Mouse (Mus musculus) retina, embryonic 14.5 days (tissue): ENCODE data around the gene Gm12184.
"Not testable (repeated sequence)": the region's sequence is repeated elsewhere in the genome, so short reads cannot be mapped to it uniquely, and the experiment has no call there.

Source experiments
- DNase-seq: peaks from one replicate; pipeline ENCODE4 v3.0.0-alpha.2; 2015; ENCODE audit warnings: low spot score

Gm12184 gene

GRCm38 (mm10) chr11:48822768-48823512 is 3.5 kb downstream of the Gm12184 start:
- no peak for DNase-seq

- DNase-seq, result not testable (repeated sequence)
Observed at GRCm38 (mm10) chr11:48821299-48821698, 5.2 kb downstream of the Gm12184 start.

GRCm38 (mm10) chr11:48820308-48820674 is 6.2 kb downstream of the Gm12184 start:
- DNase-seq, result no peak

- no peak for DNase-seq
Observed at GRCm38 (mm10) chr11:48819614-48820307, 6.7 kb downstream of the Gm12184 start.

GRCm38 (mm10) chr11:48818346-48818745 is 8.1 kb downstream of the Gm12184 start:
- peak; percentile 99 for DNase-seq

- no peak for DNase-seq
Observed at GRCm38 (mm10) chr11:48817794-48818193, 8.7 kb downstream of the Gm12184 start.

GRCm38 (mm10) chr11:48816800-48817665 is 9.4 kb downstream of the Gm12184 start, which contains the start of gene Trim41:
TSS of gene Trim41 (minus strand) at chr11:48817353.
- DNase-seq, result peak; percentile 98

GRCm38 (mm10) chr11:48816281-48816781 is 10.1 kb downstream of the Gm12184 start:
- DNase-seq, result peak; percentile 78

GRCm38 (mm10) chr11:48815851-48816250 is 10.6 kb downstream of the Gm12184 start:
- no peak for DNase-seq

- no peak for DNase-seq
Observed at GRCm38 (mm10) chr11:48813782-48814181, 12.7 kb downstream of the Gm12184 start.

GRCm38 (mm10) chr11:48810142-48810541 is 16.3 kb downstream of the Gm12184 start:
- DNase-seq, result no peak

- no peak for DNase-seq
Observed at GRCm38 (mm10) chr11:48809434-48809830, 17.0 kb downstream of the Gm12184 start.

- no peak for DNase-seq
Observed at GRCm38 (mm10) chr11:48808737-48809433, 17.6 kb downstream of the Gm12184 start.

- no peak for DNase-seq
Observed at GRCm38 (mm10) chr11:48808304-48808646, 18.2 kb downstream of the Gm12184 start.

- no peak for DNase-seq
Observed at GRCm38 (mm10) chr11:48807563-48808303, 18.7 kb downstream of the Gm12184 start.

- no peak for DNase-seq
Observed at GRCm38 (mm10) chr11:48806856-48807562, 19.4 kb downstream of the Gm12184 start.

GRCm38 (mm10) chr11:48804922-48805321 is 21.5 kb downstream of the Gm12184 start:
- no peak for DNase-seq

GRCm38 (mm10) chr11:48803988-48804387 is 22.5 kb downstream of the Gm12184 start:
- no peak for DNase-seq

- no peak for DNase-seq
Observed at GRCm38 (mm10) chr11:48801831-48802772, 24.4 kb downstream of the Gm12184 start.
